Mouse (Mus musculus): Measurements from ENCODE around the gene Txlna. TPM values are rescaled to one million over a fixed set of nuclear protein-coding genes. Genes with fewer than 3 reads are reported as not detected.

The Txlna gene
- polyA plus RNA-seq, 1 experiment: 70.8 TPM

GRCm38 (mm10) chr4:129671491-129672082 lies 30.7 kb upstream of the Txlna start:
- H3K36me3 ChIP-seq (ENCODE audit: control insufficient read depth, insufficient read depth, low read length): no peaks in the 10 kb centered on the region
- WGBS: 6% methylated on average over 12 of the region's 12 CpGs
- no peak overlapping the region for H3K27ac ChIP-seq (ENCODE audit: control insufficient read depth, insufficient read depth, low read length)
- H3K4me3 ChIP-seq (ENCODE audit: control insufficient read depth, insufficient read depth, low read length): peak overlapping the region; percentile 93
- DNase-seq: peak; percentile 64
- no peaks in the 10 kb centered on the region for H3K27me3 ChIP-seq (ENCODE audit: control insufficient read depth, insufficient read depth, low read length)
- TF ChIP-seq POLR2A (IDR thresholded peaks at IDR 0.05; ENCODE audit: control insufficient read depth, extremely low read depth, insufficient read depth, low read length, poor library complexity) (no peak), CTCF (IDR thresholded peaks at IDR 0.05; ENCODE audit: borderline replicate concordance, control insufficient read depth, extremely low read depth, insufficient read depth, low read length, poor library complexity) (no peak)
- H3K4me1 ChIP-seq (replicated peaks; ENCODE audit: control insufficient read depth, insufficient read depth, low read length): peaks cover 5% of the 10 kb centered on the region

- no peaks in the 10 kb centered on the region for H3K27me3 ChIP-seq (ENCODE audit: control insufficient read depth, insufficient read depth, low read length)
- H3K4me1 ChIP-seq (replicated peaks; ENCODE audit: control insufficient read depth, insufficient read depth, low read length): no peaks in the 10 kb centered on the region; the same call in 1 of the 2 replicates
- no peak for DNase-seq
- no peak overlapping the region for H3K4me3 ChIP-seq (ENCODE audit: control insufficient read depth, insufficient read depth, low read length)
- WGBS: 41% methylated on average over 3 of the region's 3 CpGs
- peaks cover 32% of the 10 kb centered on the region for H3K36me3 ChIP-seq (ENCODE audit: control insufficient read depth, insufficient read depth, low read length)
- TF ChIP-seq CTCF (IDR thresholded peaks at IDR 0.05; ENCODE audit: borderline replicate concordance, control insufficient read depth, extremely low read depth, insufficient read depth, low read length, poor library complexity): no peak
- TF ChIP-seq POLR2A (IDR thresholded peaks at IDR 0.05; ENCODE audit: control insufficient read depth, extremely low read depth, insufficient read depth, low read length, poor library complexity): no peak
- no peak overlapping the region for H3K27ac ChIP-seq (ENCODE audit: control insufficient read depth, insufficient read depth, low read length)
These were observed 21.5 kb upstream of the Txlna start for GRCm38 (mm10) chr4:129662255-129662813.

GRCm38 (mm10) chr4:129661584-129661983 lies 20.7 kb upstream of the Txlna start:
- Histone ChIP-seq H3K27me3 (ENCODE audit: control insufficient read depth, insufficient read depth, low read length) (no peaks in the 10 kb centered on the region), H3K4me3 (ENCODE audit: control insufficient read depth, insufficient read depth, low read length) (no peak overlapping the region), H3K36me3 (ENCODE audit: control insufficient read depth, insufficient read depth, low read length) (peaks cover 40% of the 10 kb centered on the region), H3K27ac (ENCODE audit: control insufficient read depth, insufficient read depth, low read length) (no peak overlapping the region), H3K4me1 (replicated peaks; ENCODE audit: control insufficient read depth, insufficient read depth, low read length) (no peaks in the 10 kb centered on the region; the same call in 1 of the 2 replicates)
- DNase-seq: no peak
- 96% methylated on average over 3 of the region's 3 CpGs for WGBS
- TF ChIP-seq CTCF (IDR thresholded peaks at IDR 0.05; ENCODE audit: borderline replicate concordance, control insufficient read depth, extremely low read depth, insufficient read depth, low read length, poor library complexity) (no peak), POLR2A (IDR thresholded peaks at IDR 0.05; ENCODE audit: control insufficient read depth, extremely low read depth, insufficient read depth, low read length, poor library complexity) (no peak)

- no peak for DNase-seq
- Histone ChIP-seq H3K4me1 (replicated peaks; ENCODE audit: control insufficient read depth, insufficient read depth, low read length) (no peaks in the 10 kb centered on the region), H3K36me3 (ENCODE audit: control insufficient read depth, insufficient read depth, low read length) (peaks cover 80% of the 10 kb centered on the region), H3K27me3 (ENCODE audit: control insufficient read depth, insufficient read depth, low read length) (no peaks in the 10 kb centered on the region), H3K4me3 (ENCODE audit: control insufficient read depth, insufficient read depth, low read length) (no peak overlapping the region), H3K27ac (ENCODE audit: control insufficient read depth, insufficient read depth, low read length) (no peak overlapping the region)
- TF ChIP-seq POLR2A (IDR thresholded peaks at IDR 0.05; ENCODE audit: control insufficient read depth, extremely low read depth, insufficient read depth, low read length, poor library complexity) (no peak), CTCF (IDR thresholded peaks at IDR 0.05; ENCODE audit: borderline replicate concordance, control insufficient read depth, extremely low read depth, insufficient read depth, low read length, poor library complexity) (no peak)
- WGBS: 97% methylated on average over 14 of the region's 14 CpGs
These were observed 13.9 kb upstream of the Txlna start for GRCm38 (mm10) chr4:129654770-129655169.

- 96% methylated on average over 8 of the region's 8 CpGs for WGBS
- Histone ChIP-seq H3K4me1 (replicated peaks; ENCODE audit: control insufficient read depth, insufficient read depth, low read length) (peaks cover 9% of the 10 kb centered on the region), H3K27ac (ENCODE audit: control insufficient read depth, insufficient read depth, low read length) (no peak overlapping the region), H3K36me3 (ENCODE audit: control insufficient read depth, insufficient read depth, low read length) (peaks cover 59% of the 10 kb centered on the region), H3K4me3 (ENCODE audit: control insufficient read depth, insufficient read depth, low read length) (no peak overlapping the region), H3K27me3 (ENCODE audit: control insufficient read depth, insufficient read depth, low read length) (no peaks in the 10 kb centered on the region)
- DNase-seq: no peak
- no peak for TF ChIP-seq POLR2A (IDR thresholded peaks at IDR 0.05; ENCODE audit: control insufficient read depth, extremely low read depth, insufficient read depth, low read length, poor library complexity)
- no peak for TF ChIP-seq CTCF (IDR thresholded peaks at IDR 0.05; ENCODE audit: borderline replicate concordance, control insufficient read depth, extremely low read depth, insufficient read depth, low read length, poor library complexity)
These were observed 9.5 kb upstream of the Txlna start for GRCm38 (mm10) chr4:129650359-129650758.

- H3K36me3 ChIP-seq (ENCODE audit: control insufficient read depth, insufficient read depth, low read length): peaks cover 42% of the 10 kb centered on the region
These were observed 7.8 kb upstream of the Txlna start for GRCm38 (mm10) chr4:129648656-129649055.

More at GRCm38 (mm10) chr4:129648656-129649055, 7.8 kb upstream of the Txlna start:
- WGBS: 94% methylated on average over 1 of the region's 1 CpGs
- no peaks in the 10 kb centered on the region for H3K27me3 ChIP-seq (ENCODE audit: control insufficient read depth, insufficient read depth, low read length)
- TF ChIP-seq CTCF (IDR thresholded peaks at IDR 0.05; ENCODE audit: borderline replicate concordance, control insufficient read depth, extremely low read depth, insufficient read depth, low read length, poor library complexity): no peak
- no peak for TF ChIP-seq POLR2A (IDR thresholded peaks at IDR 0.05; ENCODE audit: control insufficient read depth, extremely low read depth, insufficient read depth, low read length, poor library complexity)
- peaks cover 21% of the 10 kb centered on the region for H3K4me1 ChIP-seq (replicated peaks; ENCODE audit: control insufficient read depth, insufficient read depth, low read length)
- H3K4me3 ChIP-seq (ENCODE audit: control insufficient read depth, insufficient read depth, low read length): no peak overlapping the region
- H3K27ac ChIP-seq (ENCODE audit: control insufficient read depth, insufficient read depth, low read length): no peak overlapping the region
- no peak for DNase-seq
